Mouse (Mus musculus) hematopoietic stem cell, adult 5-6 weeks (primary cell): ENCODE measurements at regions not wholly inside any gene's neighbourhood (a gene's known extent, or its start where the extent isn't known, plus 50 kb on each side); places are given as distances from the start of the nearest gene placed in this dataset.

Source experiments
- ATAC-seq, 2 experiments: fragments of 125-278 bp in 1 of 2; replicated peaks in 1 of 2; 2 replicates each; pipeline ENCODE4 v1.8.0; 2016 to 2017; ENCODE audit warnings: inconsistent platforms in 2 of 2, mild to moderate bottlenecking in 2 of 2, moderate number of reproducible peaks in 2 of 2, low read depth in 1 of 2, moderate TSS enrichment in 1 of 2; ENCODE audit not compliant: low FRiP score in 2 of 2, poor library complexity in 2 of 2, severe bottlenecking in 2 of 2, insufficient read depth in 1 of 2, low TSS enrichment in 1 of 2

- no peak for ATAC-seq
Observed at GRCm38 (mm10) chr1:119364901-119365300, 57.1 kb downstream of the Inhbb start.

DNA sequence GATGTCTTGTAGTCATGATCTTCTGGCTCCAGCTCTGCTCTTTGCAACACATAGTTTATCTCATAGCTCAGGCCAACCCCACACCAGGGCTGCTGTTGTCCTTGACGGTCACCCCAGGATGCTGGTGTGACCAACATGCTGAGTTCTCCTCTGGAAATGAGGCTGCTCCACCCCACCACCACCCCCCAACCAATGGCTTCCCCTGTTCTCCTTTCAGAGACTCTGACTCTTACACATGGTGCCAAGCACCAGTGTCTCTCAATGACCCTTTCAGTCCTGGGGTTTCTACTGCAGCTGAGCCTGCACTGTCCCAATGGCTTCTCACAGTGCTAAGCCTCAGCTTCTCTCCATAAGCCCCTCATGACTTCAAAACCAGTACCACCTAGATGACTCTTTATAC, 64.0 kb downstream of the Inhbb start:
- no peak for ATAC-seq

- ATAC-seq, result no peak
Observed at GRCm38 (mm10) chr1:119356916-119357315, 65.1 kb downstream of the Inhbb start.

GRCm38 (mm10) chr1:119355456-119355855, 66.6 kb downstream of the Inhbb start:
- ATAC-seq, result no peak

DNA sequence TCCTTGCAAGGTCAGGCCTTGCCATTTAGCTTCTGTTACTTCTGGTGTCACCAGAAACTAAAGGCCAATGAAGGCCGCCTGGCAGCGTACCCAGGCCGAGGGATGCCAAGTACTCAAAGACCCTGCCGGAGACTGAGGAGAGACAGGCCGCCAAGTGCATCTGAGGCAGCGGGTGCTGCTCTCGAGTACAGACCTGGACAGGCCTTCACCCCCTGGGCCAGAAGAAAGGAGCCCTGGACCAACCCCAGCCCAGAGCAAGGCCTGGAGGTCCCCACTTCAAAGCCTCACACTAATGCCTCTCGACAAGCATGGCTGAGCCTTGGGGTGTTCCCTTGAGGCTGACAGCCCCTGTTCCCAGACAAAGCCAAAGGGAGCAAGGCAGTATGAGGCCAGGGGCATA, 70.5 kb downstream of the Inhbb start:
- no peak for ATAC-seq

DNA sequence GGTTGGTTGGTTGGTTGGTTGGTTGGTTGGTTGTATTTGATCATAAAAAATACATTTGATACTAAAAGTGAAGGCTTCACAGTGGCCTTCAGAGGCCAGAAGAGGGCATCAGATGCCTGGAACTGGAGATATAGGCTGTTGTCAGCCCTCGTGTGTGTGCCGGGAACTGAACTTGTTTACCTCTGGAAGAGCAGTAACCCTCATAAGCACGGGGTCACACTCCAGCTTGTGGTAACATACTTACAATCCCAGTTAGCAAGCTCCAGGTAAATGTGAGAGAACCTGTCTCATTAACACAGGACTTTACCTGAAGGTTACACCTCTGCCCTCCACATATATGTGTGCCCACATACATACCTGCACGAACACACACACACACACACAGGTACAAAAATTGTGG, 71.2 kb downstream of the Inhbb start:
- no peak for ATAC-seq

DNA sequence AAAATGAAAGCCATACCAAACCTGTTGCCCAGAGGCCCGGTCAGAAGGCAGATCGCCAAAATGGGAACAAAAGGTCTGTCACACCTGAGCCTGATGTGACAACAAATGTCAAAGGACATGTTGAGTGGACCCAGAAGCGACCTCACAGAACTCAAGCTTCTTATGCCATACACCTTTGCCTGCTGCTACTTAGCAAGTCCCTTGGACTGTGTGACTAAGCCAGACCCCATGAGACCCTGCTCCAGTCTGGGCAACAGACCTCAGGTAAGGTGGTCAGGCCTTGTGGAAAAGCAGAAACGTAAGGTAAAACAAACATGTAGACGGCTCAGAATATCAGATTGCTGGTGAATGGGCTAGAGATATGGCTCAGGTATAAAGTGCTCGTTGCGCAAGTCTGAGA, 71.8 kb downstream of the Inhbb start:
- ATAC-seq, result no peak

DNA sequence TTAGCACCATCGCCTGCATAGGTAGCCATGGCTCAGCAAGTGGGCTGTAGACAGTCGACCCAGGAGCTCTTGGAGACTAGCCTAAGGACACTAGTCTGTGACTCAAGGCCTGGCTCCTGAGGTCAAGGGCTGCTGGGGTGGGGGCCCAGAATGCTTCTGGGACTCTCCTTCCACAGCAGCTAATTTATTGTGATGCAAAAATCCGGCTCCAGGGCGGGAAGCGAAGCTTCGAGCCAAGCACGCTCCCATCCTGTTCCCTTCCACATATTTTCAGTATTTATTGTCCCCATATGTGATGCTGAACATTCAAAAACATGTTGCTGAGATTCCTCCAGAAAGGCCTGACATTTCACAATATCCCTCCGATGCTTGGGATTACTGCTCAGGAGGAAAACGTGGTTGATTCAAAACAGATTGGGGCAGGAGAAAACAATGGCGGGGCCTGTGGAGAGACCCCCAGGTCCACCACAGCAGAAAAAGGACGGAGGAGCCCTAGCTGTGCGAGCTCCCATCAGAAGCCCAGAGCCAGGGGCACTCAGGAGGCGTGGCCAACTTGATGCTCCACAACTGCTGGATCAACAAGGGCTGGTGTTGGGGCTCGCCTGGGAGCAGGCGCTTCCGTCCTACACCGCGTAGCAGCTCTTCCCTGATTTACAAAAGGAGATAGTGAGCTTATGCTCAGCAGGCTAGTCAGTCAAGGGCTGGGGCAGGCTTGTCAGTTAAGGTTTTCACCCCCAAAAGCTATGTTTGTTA, 73.4 kb downstream of the Inhbb start:
- ATAC-seq, result no peak

- ATAC-seq, result no peak
Observed at GRCm38 (mm10) chr1:119347749-119348148, 74.3 kb downstream of the Inhbb start.

DNA sequence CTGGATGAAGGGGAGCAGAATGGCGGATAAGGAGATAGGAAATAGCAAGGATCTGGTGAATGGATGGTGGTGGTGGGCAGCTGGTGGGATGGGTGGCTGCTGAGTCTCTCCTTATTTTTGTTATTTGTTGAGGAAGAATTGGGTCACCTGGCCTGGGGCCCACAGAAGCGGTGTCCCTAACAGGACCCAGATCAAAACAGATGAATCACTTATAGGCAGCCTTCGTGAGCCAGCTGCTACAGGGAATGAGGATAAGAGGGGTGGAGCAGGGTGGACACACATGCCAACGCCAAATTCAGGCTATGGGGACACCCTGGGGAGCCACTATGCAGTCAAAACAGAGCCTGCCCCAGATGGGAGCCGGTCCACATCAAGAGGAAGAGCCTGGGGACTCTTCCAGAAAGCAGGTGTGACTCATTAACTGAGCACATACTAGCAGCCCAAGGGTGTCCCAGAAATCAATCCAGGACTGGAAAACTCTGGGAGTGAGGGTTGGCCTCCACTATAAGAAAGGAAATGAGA, 75.4 kb downstream of the Inhbb start:
- no peak for ATAC-seq

- ATAC-seq, result no peak
Observed at GRCm38 (mm10) chr1:119345115-119345791, 76.8 kb downstream of the Inhbb start.

DNA sequence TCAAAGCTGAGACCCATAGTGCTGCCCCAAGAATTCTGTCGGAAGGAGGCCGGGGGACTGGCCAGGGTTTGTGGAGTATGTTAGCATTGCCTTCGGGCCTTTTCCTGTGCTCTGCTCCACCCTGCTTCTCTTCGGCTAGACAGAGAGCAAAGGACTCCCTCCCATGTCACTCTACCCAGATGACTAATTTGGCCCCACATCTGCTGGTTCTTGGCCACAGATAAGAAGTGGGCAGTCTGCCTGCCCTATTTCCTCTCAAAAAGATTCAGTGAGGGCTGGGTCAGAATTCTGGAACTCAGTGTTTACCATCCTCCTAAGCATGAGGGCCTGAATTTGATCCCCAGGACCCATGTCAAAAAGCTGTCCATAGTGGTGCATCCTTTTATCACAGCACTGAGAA, 78.0 kb downstream of the Inhbb start:
- ATAC-seq, result no peak

- ATAC-seq, result no peak
Observed at GRCm38 (mm10) chr1:119335171-119335570, 86.9 kb downstream of the Inhbb start.

- ATAC-seq, result no peak
Observed at GRCm38 (mm10) chr1:119330751-119331326, 91.2 kb downstream of the Inhbb start.

DNA sequence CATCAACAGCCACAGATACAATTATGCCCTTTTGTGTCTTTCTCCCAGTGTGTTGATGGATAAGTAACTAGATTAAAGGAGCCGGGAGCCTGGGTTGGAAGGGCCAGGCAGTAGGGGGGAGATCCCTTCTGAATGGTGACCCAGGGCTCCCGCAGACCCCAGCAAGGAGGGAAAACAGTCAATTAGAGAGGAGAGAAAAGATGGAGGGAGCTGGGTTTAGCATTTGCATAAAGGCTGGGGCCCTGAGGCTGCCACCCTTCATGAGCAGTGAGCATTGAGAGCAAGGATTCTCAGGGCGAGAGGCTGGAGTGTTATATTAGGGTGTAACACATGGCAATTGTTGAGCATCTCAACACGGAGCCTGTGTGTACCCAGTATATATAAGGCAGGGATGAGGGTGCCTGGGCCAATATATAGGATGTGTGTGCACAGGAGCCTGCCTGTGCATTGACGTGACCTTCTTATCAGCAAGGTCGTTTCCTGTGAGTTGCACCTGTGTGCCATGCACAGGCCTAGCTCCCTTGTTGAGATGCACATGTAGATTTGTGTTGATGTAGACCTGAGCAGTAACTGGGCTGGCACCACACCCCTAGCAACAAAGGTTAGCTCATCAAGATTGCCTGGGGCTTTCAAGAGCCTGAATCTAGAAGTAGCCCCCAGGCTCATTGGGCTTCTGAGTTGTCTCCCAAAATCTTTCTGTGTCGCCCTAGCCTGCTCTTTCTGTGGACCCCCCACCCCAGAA, 92.2 kb downstream of the Inhbb start:
- ATAC-seq, result no peak; a peak in 1 of 4 replicates

GRCm38 (mm10) chr1:119328921-119329692, 92.9 kb downstream of the Inhbb start:
- no peak for ATAC-seq

DNA sequence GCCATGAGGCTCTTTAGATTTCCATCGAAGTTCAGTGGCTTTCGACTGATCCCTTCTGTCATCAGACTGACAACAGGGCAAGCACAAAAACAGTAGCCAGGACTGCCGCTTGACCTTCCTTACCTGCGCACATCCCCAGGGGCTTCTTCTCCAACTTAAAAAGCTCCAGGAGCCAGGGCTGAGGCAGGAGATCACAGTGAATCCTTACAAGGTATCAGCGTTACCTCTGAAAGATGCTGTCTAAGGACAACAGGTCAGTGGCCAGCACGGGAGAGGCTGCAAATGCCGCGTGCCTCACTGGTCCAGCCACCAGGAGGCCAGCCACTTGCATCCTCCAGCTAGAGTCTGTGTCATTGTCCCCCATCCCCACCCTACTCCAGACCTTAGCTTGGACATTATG, 97.5 kb downstream of the Inhbb start:
- no peak for ATAC-seq
